Mouse (Mus musculus): ENCODE measurements around the gene Ahdc1.

The Ahdc1 gene

GRCm38 (mm10) chr4:133056069-133056890 lies 45.2 kb downstream of the Ahdc1 start:
- peak; percentile 93 to 98 for DNase-seq

DNA sequence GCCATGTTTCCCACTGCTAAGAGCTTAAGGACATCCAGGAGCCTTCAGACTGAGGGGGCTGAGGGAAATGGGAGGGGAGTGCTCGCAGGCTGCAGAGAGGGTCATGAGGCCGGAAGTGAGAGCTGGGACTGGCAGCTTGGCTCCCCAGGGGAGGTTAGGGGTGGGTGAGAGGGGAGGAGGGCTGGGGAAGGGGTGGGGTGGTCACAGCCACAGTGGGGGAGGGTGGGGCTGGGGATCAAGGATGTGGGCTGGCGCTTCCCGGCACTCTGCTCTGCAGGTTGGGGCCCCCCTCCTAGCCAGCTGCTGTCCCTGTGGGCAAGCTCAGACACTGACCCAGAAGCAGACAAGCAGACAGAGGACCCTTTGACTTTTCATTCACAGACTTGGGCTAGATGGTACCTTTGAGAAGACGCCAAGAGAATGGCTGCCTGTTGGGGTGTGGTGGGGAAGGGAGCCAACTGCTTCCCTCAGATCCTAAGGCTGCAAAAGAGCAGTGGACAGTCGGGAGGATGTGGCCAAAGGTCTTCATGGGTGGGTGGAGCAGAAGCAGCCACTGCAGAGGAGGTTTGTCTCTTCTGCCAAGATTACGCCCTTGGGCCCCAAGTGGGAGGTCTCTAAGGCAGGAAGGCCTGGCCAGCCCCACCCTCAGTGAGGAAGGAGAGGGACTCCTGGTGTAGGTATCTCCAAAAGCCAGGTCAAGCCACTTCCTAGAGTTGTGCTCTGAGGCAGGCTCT lies 46.5 kb downstream of the Ahdc1 start:
- DNase-seq, result peak; percentile 89 to 96

GRCm38 (mm10) chr4:133058123-133058453 lies 47.0 kb downstream of the Ahdc1 start:
- no peak for DNase-seq

- no peak for DNase-seq
These were observed 47.7 kb downstream of the Ahdc1 start for GRCm38 (mm10) chr4:133058513-133059480.

GRCm38 (mm10) chr4:133060702-133061101 lies 49.6 kb downstream of the Ahdc1 start:
- DNase-seq, result no peak

DNA sequence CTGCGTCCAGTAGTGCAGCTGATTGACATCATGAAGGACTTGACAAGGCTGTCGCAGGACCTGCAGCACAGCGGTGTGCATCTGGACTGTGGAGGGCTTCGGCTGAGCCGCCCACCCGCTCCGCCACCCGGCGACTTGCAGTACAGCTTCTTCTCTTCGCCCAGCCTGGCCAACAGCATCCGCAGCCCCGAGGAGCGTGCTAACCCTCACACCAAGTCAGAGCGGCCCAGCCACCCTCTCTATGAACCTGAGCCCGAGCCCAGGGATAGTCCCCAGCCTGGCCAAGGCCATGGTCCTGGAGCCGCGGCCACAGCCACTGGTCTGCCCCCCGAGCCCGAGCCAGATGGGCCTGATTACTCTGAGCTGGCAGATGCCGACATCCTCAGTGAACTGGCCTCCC lies 50.7 kb downstream of the Ahdc1 start:
- DNase-seq, result peak in 1 of 2 experiments; percentile 52

- peak in 1 of 2 experiments; percentile 60 for DNase-seq
These were observed 51.2 kb downstream of the Ahdc1 start for GRCm38 (mm10) chr4:133062286-133062685.

GRCm38 (mm10) chr4:133063203-133063602 lies 52.1 kb downstream of the Ahdc1 start:
- no peak for DNase-seq

- peak; percentile 85 to 92 for DNase-seq
These were observed 52.7 kb downstream of the Ahdc1 start for GRCm38 (mm10) chr4:133063799-133064198.

- DNase-seq, result no peak
These were observed 53.7 kb downstream of the Ahdc1 start for GRCm38 (mm10) chr4:133064791-133065190.

DNA sequence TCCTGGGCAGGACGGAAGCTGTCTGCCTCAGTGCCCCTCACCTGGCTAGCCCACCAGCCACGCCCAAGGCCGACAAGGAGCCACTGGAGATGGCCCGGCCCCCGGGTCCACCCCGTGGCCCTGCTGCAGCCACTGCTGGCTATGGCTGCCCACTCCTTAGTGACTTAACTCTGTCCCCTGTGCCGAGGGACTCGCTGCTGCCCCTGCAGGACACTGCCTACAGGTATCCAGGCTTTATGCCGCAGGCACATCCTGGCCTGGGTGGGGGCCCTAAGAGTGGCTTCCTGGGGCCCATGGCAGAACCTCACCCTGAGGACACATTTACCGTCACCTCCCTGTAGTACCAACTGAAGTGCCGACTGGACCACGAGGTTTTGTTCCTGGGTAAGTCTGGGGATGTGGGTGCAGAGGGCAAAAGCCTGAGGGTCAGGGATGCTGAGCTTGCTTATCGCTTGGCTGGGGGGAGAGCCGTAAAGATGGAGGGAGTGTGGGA lies 54.9 kb downstream of the Ahdc1 start:
- DNase-seq, result no peak

- DNase-seq, result no peak
These were observed 57.5 kb downstream of the Ahdc1 start for GRCm38 (mm10) chr4:133068400-133069138.

- peak in 1 of 2 experiments; percentile 62 for DNase-seq
These were observed 59.3 kb downstream of the Ahdc1 start for GRCm38 (mm10) chr4:133070388-133070787.

GRCm38 (mm10) chr4:133070821-133071372 lies 59.8 kb downstream of the Ahdc1 start:
- DNase-seq, result no peak

- DNase-seq, result no peak
These were observed 62.1 kb downstream of the Ahdc1 start for GRCm38 (mm10) chr4:133073192-133073591.

- peak in 1 of 2 experiments; percentile 68 for DNase-seq
These were observed 63.2 kb downstream of the Ahdc1 start for GRCm38 (mm10) chr4:133074070-133074819.

DNA sequence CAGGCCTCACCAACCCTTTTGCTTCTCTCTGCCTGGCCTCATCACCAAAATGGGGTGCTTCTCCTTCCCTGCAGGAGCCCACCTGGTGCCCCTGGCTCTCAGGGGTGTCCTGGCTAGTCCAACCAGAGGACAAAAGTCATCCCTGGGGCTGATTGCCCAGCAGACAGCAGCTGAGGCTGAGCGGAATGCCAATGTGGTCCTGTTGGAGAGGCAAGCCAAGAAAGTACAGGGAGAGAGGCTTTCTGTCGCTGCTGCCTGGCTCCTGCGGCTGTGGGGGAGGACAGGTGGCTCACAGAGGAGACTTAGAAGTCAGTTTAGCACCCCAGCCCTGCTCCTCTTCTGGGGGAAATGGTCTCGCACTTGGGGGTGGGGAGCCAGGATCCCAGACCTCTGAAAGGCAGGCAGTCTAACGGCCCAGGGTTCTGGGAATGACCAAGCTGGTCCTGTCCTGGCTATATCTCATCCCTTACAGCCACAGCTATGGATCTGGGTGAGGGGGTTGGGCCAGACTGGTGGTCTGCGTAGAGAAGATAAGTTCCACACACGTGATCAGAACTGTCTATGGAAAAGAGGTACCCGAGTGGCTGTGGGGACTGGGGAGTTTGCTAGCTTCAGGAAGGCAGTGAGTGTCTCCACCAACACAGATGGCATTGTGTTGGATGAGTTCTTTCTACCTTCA lies 64.0 kb downstream of the Ahdc1 start:
- DNase-seq, result no peak

GRCm38 (mm10) chr4:133078947-133079346 lies 67.9 kb downstream of the Ahdc1 start:
- no peak for DNase-seq

DNA sequence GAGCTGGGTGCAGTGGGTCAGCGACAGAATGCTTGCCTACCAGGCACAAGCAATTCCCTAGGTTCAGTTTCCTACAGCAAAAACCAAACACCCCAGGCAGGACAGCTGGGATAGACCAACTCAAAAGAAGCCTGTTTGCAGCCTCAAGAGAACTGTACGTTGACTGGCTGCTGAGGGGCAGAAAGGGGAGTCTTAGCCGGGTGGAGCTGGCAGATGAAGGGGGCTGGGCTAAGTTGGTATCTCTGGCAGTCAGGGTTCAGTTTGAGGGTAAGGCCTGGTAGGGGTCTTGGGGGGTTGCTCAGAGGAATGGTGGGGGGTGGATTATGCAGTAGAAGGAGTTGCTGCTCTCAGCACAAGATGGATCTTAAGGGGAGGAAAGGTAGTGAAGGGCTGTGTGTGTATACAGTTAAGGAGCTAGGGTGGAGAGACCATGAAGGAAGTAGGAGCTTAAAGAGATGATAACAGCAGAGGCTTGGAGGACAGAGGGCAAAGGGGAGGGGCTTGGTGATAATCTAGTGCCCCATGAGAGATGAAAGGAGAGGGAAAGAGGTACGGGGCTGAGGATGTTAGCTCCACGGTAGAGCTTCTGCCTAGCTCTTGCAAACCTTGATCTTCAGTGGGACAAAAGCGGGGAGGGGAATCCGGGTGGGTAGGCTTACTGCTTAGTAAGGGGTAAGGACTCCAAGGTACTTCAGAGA lies 68.5 kb downstream of the Ahdc1 start:
- DNase-seq, result no peak

- no peak for DNase-seq
These were observed 69.8 kb downstream of the Ahdc1 start for GRCm38 (mm10) chr4:133080862-133081261.
